Mouse (Mus musculus): ENCODE measurements around the gene Cd200.
"Not testable (repeated sequence)": the region's sequence is repeated elsewhere in the genome, so short reads cannot be mapped to it uniquely, and the experiment has no call there.

- not testable (repeated sequence) for TF ChIP-seq GATA1 (IDR thresholded peaks at IDR 0.05; ENCODE audit: borderline replicate concordance, low read length); FLI1 (IDR thresholded peaks at IDR 0.05; ENCODE audit: low read length)
These were observed 60.6 kb downstream of the Cd200 start for GRCm38 (mm10) chr16:45348238-45348637.
